Mouse (Mus musculus): ENCODE measurements at regions not wholly inside any gene's neighbourhood (a gene's known extent, or its start where the extent isn't known, plus 50 kb on each side); places are given as distances from the start of the nearest gene placed in this dataset.
"Not testable (repeated sequence)": the region's sequence is repeated elsewhere in the genome, so short reads cannot be mapped to it uniquely, and the experiment has no call there.

DNA sequence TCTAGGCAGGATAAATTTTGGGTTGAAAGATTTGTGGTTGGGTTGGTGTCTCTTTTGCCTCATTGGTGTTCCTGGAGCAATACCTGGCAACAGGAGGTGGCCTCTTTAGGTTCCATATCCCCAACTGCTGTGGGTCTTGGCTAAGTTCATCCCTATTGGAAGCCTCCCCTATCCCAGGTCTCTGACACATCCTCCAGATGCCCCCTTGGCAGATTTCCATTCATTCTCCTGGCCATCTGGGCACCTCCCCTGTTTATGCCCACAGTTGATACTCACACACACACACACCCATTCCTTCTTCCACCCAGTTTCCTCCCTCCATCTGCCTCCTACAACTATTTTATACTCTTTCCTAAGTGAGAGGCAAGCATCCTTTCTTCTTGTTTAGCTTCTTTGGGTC lies 984.9 kb upstream of the Gm12353 start:
- DNase-seq (ENCODE audit: low spot score in 2 of 2) = peak in 1 of 2 experiments; percentile 2

DNA sequence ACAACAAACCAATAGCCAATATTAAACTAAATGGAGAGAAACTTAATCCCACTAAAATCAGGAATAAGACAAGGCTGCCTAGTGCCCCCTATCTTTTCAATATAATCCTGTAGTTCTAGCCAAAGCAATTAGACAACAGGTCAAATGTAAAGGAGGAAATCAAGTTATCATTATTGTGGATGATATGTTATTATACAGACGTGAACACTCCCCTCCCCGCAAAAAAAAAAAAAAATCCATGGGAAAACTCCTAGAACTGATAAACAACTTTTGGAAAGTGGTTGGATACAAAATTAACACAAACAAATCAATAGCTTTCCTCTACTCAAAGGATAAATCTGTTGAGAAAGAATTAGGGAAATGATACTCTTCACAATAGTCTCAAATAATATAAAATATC lies 966.2 kb upstream of the Gm12353 start:
- no peak for DNase-seq (ENCODE audit: low spot score in 2 of 2)

DNA sequence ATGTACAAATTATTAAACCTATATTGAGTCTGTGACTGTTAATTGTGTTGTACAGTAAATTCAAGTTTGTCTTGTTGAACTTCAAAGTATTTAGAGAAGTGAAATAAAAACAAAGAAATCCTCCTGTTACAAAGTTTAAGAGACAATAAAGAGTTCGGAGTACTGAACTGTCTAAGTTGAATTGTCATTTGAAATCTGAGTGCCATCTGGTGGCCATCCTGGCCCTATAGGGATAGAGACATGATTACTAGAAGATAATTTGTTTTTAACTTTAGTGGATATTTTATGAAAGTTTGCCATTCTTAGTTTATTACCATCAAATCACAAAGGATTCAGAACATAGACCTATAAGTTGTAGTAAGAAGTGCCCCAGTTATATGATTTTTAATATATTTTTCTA lies 956.1 kb upstream of the Gm12353 start:
- DNase-seq (ENCODE audit: low spot score in 2 of 2) = no peak

DNA sequence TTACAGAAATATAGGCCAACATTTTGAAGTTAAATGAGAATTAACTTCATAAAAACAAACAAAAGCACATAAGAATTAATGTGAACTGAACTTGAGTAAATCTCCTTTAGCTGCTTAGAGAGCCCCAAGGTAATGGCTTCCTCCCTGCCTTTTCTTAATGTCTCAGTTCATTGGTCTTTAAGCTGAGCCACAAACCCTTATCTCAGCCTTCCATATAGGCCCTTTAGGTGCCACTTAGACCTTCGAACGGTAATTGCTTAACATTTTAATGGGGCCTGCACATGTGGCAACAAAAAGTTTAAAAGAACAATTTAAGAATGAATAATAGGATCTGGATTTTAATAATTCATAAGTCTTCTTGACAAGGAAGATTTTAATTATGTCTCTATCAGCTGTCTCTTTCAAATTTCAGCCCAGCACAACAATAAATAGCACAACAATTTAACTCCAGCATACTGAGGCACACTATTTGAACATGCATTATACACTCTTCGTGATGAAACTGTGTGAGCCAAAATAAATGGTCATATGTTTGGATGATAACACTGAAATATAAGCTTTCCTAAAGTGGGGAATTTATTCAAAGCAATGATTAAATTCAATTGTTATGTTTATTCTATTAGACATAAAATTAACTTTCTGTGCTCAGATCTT lies 919.2 kb upstream of the Gm12353 start:
- no peak for DNase-seq (ENCODE audit: low spot score in 2 of 2)

DNA sequence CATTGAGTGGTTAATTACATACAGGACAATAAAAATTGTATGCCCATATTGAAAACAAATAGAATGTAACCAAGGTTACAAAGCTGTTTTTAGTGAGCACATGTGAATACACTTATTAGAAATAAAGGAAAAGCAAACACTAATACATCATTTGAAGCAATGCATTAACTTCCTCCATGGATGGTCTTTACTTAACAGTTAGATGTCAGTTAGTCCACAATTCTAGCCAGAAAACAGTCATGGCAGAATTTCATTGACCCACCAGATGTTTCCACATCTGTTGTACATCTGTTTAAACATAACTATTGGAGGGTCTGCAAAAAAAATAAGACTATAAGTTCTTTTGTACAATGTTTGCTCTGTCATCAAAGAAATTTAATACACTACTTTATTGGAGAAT lies 911.2 kb upstream of the Gm12353 start:
- DNase-seq (ENCODE audit: low spot score in 2 of 2) = no peak

DNA sequence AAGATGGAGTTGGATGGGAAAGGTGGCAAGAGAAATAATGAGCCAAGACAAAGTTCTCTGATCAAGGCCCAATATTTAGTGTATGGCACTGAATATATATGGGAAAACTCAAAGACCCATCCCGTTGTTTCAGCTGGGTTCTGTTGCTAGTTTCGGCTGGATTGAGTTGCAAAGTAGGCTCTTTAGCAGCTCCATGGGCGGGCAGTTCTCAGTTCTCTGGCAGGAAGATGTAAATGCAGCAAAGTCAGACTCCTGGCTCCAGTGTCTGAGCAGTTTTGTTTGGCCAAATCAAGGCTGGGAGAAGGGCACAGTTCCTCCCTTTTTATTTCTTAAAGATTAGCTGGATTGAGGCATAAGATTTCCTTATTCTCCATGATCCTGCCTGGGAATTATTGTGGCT lies 909.0 kb upstream of the Gm12353 start:
- no peak for DNase-seq (ENCODE audit: low spot score in 2 of 2)

DNA sequence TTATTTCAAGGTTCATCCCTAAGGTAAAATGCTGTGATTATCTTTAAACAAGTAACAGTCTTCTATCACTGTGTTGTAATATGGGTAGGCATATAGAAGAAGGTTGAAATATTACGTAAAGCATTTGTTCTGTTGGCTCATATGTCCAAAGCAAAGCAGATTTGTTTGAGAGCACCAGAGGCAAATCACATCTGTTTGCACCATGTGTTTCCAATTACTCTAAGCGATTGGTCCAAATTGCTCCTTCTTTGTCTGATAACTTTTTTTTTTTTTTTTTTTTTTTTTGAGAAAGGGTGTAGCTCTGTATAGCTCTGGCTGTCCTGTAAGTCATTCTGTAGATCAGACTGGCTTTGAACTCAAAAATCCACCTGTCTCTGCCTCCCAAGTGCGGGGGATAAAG lies 861.0 kb upstream of the Gm12353 start:
- DNase-seq (ENCODE audit: low spot score in 2 of 2) = no peak

DNA sequence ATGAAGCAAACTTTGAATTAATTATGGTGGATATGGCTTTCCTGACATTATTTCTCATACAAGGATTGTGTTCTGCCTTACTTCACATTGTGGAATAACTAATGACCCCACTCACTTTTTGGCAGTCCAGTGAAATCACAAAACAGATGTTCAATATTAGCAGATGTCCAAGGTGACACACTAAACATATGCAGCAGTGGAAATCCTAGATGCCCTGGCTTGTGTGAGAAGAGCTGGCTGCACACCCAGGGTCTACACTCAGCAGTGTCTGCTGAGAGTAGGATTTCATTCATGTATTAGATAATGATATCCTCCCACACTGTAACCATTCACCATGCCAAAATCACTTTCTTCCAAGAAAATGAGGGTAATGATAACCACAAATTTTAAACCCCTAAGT lies 816.9 kb upstream of the Gm12353 start:
- no peak for DNase-seq (ENCODE audit: low spot score in 2 of 2)

DNA sequence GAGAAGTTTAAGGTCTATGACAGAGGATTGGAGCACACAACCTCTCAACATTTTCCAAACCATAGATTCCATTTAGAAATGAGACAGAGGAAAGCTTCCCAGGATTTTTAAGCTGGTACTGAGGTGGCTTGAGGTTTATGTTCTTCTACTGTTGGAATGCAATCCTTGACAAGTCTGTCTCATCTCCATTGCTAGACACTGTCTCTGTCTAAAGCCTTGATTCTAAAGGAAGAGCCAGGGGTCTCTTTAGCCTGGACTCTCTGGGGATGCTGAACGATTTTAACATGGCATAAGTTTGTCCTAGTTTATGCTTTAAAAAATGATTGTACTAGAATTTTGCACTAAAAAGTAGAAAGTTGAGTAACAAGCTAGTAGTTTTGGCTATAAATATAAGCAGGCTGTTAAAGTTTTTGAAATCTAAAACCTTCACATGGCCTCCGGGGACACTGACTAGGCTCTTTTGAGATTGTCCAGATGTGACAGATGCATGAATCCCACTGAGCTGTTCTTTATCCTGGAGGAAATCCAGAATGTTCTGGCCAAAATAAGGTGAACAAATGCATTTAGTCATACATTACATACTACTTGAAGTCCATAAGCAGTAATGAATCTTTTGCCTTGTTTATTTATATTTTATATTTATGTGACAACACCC lies 809.4 kb upstream of the Gm12353 start:
- DNase-seq (ENCODE audit: low spot score in 2 of 2) = no peak

DNA sequence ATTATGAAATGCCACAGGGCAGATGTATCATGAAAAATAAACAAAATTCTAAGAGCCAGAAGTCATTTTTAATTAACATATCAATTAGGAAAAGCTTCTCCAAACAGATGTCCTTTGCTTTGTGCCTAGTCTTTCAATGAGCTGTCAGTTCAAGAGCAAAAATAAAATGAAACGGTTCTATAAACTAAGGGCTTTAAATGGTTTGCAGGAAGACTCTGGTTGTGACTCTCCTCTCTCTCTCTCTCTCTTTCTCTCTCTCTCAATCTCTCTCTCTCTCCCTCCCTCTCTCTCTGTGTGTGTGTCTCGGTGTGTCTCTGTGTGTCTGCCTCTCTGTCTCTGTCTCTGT lies 808.9 kb upstream of the Gm12353 start:
- DNase-seq (ENCODE audit: low spot score in 2 of 2) = no peak

DNA sequence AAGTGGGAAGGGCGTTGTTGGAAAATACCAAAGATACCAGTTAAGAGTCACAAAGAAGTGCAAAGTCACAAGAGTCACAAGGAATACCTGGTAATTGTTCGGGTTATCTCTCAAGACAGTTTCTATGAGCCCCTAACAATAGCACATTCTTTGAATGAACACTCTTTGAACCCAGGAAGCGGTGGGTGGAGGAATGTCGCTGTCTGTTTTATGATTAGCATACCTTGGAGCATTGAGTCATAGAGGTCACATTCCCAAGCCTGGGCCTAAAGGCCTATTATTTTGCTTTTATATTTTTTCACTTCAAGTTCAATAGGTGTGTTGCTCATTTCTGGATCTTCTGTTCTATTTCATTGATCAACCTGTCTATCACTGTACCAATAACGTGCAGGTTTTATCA lies 802.1 kb upstream of the Gm12353 start:
- not testable (repeated sequence) for DNase-seq (ENCODE audit: low spot score in 2 of 2)

Data from cerebellum, postnatal 4 days (tissue).